Mouse (Mus musculus) left cerebral cortex, adult 9 months (tissue): ENCODE measurements around the gene Adam8.

ENCODE experiments used
- DNase-seq, 2 experiments: peaks; one replicate each; pipeline ENCODE4 v3.0.0; 2022; ENCODE audit warnings: low spot score in 2 of 2

The Adam8 gene

GRCm38 (mm10) chr7:139946032-139946431, 46.3 kb downstream of the Adam8 start:
- no peak for DNase-seq

GRCm38 (mm10) chr7:139945516-139945915, 46.8 kb downstream of the Adam8 start:
- DNase-seq, result no peak

GRCm38 (mm10) chr7:139944291-139945240, 47.8 kb downstream of the Adam8 start:
- no peak for DNase-seq

GRCm38 (mm10) chr7:139943674-139944281, 48.6 kb downstream of the Adam8 start, which contains the start of gene Utf1:
Gene Utf1 (plus strand): TSS chr7:139943789.
- no peak for DNase-seq

GRCm38 (mm10) chr7:139940476-139941209, 51.7 kb downstream of the Adam8 start:
- DNase-seq, result no peak

- DNase-seq, result no peak
Measured at GRCm38 (mm10) chr7:139937810-139938209, 54.6 kb downstream of the Adam8 start.

GRCm38 (mm10) chr7:139937138-139937537, 55.2 kb downstream of the Adam8 start:
- DNase-seq, result no peak

GRCm38 (mm10) chr7:139936705-139937104, 55.7 kb downstream of the Adam8 start:
- no peak for DNase-seq

GRCm38 (mm10) chr7:139930732-139931131, 61.6 kb downstream of the Adam8 start:
- peak in 1 of 2 experiments; percentile 29 for DNase-seq
